Mouse (Mus musculus): ENCODE results near the gene Dock9.

GRCm38 (mm10) chr14:121844486-121844885 is 46.8 kb upstream of the Dock9 start:
- no peak for TF ChIP-seq RAD21 (IDR thresholded peaks at IDR 0.05; ENCODE audit: low read depth, low read length)
- no peak for TF ChIP-seq CTCF (conservative IDR thresholded peaks at IDR 0.05 in 1 of 2, IDR thresholded peaks at IDR 0.05 in 1 of 2; ENCODE audit: low read depth in 2 of 2, low read length in 2 of 2)
- TF ChIP-seq POLR2AphosphoS2 (IDR thresholded peaks at IDR 0.05; ENCODE audit: low read depth, low read length) = no peak
- no peak for TF ChIP-seq USF2 (conservative IDR thresholded peaks at IDR 0.05; ENCODE audit: low read depth, low read length)
- no peak for TF ChIP-seq HCFC1 (IDR thresholded peaks at IDR 0.05; ENCODE audit: low read depth, low read length)
- no peak for TF ChIP-seq MAZ (IDR thresholded peaks at IDR 0.05; ENCODE audit: low read depth, low read length)
- TF ChIP-seq EP300 (IDR thresholded peaks at IDR 0.05; ENCODE audit: low read length) = no peak
- TF ChIP-seq GABPA (IDR thresholded peaks at IDR 0.05; ENCODE audit: insufficient replicate concordance, low read depth, low read length) = no peak
- TF ChIP-seq CHD1 (IDR thresholded peaks at IDR 0.05; ENCODE audit: low read depth, low read length) = no peak
- TF ChIP-seq ELF1 (IDR thresholded peaks at IDR 0.05; ENCODE audit: low read depth, low read length) = no peak
- TF ChIP-seq E2F4 (IDR thresholded peaks at IDR 0.05; ENCODE audit: insufficient replicate concordance, low read depth, low read length) = no peak
- TF ChIP-seq USF1 (IDR thresholded peaks at IDR 0.05; ENCODE audit: low read depth, low read length) = no peak
- TF ChIP-seq POLR2A (IDR thresholded peaks at IDR 0.05; ENCODE audit: low read depth, low read length) = no peak

Measured in CH12.LX (cell line).